Mouse (Mus musculus): ENCODE results near the gene Chrm3. TPM values are rescaled to one million over a fixed set of nuclear protein-coding genes. Genes with fewer than 3 reads are reported as not detected.

The Chrm3 gene
- polyA plus RNA-seq, 1 experiment from 2014 or later, result 1.2 TPM

- Histone ChIP-seq H3K4me3 (ENCODE audit: control insufficient read depth in 1 of 2, insufficient read depth in 1 of 2, low read depth in 1 of 2, low read length in 2 of 2) (no peak overlapping the region), H3K4me2 (ENCODE audit: low read length) (peak overlapping the region; percentile 23), H3K27ac (replicated peaks in 1 of 2; ENCODE audit: control insufficient read depth in 1 of 2, insufficient read depth in 1 of 2, low read depth in 2 of 2, low read length in 2 of 2) (peak overlapping the region; percentile 33 to 39; a peak in 3 of 4 replicates), H3K36me3 (ENCODE audit: control insufficient read depth, insufficient read depth, low read length) (no peaks in the 10 kb centered on the region), H3K27me3 (ENCODE audit: control insufficient read depth, insufficient read depth, low read length) (no peaks in the 10 kb centered on the region), H3K4me1 (ENCODE audit: control insufficient read depth in 2 of 2, insufficient read depth in 2 of 2, low read length in 2 of 2) (peaks cover 10% of the 10 kb centered on the region in 2 experiments; a peak in 3 of 4 replicates), H3K9ac (ENCODE audit: low read length) (no peak overlapping the region), H3K9me3 (ENCODE audit: control insufficient read depth, low read length) (no peaks in the 10 kb centered on the region)
- 32% methylated on average over 7 of the region's 7 CpGs for WGBS
- no peak for ATAC-seq (ENCODE audit: insufficient number of reproducible peaks, insufficient read depth, low FRiP score, low read depth)
Observed at GRCm38 (mm10) chr13:10045651-10046350, 314.8 kb downstream of the Chrm3 start.

DNA sequence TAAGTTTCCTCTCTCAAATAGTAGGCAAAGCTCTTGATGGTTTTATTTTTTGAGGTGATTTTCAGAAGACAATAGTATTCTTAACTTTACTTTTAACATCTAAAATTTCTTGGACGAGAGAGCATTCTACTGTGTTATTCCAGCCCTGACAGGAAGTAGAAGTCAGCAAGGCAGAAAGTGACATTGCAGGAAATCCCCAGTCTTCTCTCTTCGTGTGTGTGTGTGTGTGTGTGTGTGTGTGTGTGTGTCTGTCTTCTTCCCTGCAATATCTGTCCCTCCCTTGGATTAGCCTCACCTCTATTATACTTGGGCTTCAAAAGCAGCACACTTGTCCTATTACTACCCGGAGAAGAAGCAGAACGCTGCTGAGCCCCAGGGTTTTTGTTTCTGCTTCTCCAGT is 316.6 kb downstream of the Chrm3 start:
- Histone ChIP-seq H3K9ac (ENCODE audit: low read length) (no peak overlapping the region), H3K4me3 (ENCODE audit: control insufficient read depth in 1 of 2, insufficient read depth in 1 of 2, low read depth in 1 of 2, low read length in 2 of 2) (no peak overlapping the region), H3K36me3 (ENCODE audit: control insufficient read depth, insufficient read depth, low read length) (no peaks in the 10 kb centered on the region), H3K4me2 (ENCODE audit: low read length) (no peak overlapping the region), H3K4me1 (ENCODE audit: control insufficient read depth in 2 of 2, insufficient read depth in 2 of 2, low read length in 2 of 2) (peaks cover 10% of the 10 kb centered on the region in 2 experiments; a peak in 3 of 4 replicates), H3K27ac (replicated peaks in 1 of 2; ENCODE audit: control insufficient read depth in 1 of 2, insufficient read depth in 1 of 2, low read depth in 2 of 2, low read length in 2 of 2) (peak overlapping the region in 1 of 2 experiments; percentile 25; a peak in 1 of 4 replicates), H3K9me3 (ENCODE audit: control insufficient read depth, low read length) (no peaks in the 10 kb centered on the region), H3K27me3 (ENCODE audit: control insufficient read depth, insufficient read depth, low read length) (no peaks in the 10 kb centered on the region)
- WGBS, result 52% methylated on average over 4 of the region's 4 CpGs
- no peak for ATAC-seq (ENCODE audit: insufficient number of reproducible peaks, insufficient read depth, low FRiP score, low read depth)

DNA sequence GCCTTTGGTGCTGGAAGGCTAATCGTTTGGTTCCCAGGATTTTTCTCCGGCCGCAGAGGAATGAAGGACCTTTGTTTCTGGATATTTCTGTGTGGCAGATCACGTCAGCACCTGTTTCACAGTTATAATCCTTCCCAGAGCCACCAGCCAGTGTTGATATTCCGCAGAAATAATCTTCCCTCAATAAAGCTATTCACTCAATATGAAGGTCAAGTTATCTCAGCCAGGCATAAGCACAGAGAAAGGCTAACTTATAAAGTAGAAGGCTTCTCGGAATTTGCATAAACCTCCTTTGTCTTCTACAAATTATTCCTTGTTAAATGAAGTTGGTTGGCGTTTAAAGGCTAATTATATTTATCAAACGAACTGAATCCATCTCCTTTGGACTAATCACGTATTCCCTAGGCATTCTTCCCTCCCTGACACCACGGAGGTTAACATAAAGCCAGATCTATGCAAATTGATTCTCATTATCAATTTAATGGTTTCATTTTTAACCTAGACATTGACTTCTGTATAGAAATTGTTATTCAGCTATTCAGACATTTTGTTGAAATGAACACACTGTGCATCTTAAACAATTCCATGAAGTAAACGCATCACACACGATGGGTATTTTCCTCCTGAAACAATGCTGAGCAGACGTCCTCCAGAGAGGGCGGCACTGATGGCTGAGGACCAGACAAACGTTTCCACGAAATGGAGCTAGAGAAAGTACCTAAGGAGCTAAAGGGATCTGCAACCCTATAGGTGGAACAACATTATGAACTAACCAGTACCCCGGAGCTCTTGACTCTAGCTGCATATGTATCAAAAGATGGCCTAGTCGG is 326.9 kb downstream of the Chrm3 start:
- no peak overlapping the region for H3K4me2 ChIP-seq (ENCODE audit: low read length)
- peaks cover 0 to 3% of the 10 kb centered on the region in 2 experiments; a peak in 1 of 4 replicates for H3K4me1 ChIP-seq (ENCODE audit: control insufficient read depth in 2 of 2, insufficient read depth in 2 of 2, low read length in 2 of 2)
- H3K27me3 ChIP-seq (ENCODE audit: control insufficient read depth, insufficient read depth, low read length), result no peaks in the 10 kb centered on the region
- ATAC-seq (ENCODE audit: insufficient number of reproducible peaks, insufficient read depth, low FRiP score, low read depth), result no peak
- H3K36me3 ChIP-seq (ENCODE audit: control insufficient read depth, insufficient read depth, low read length), result no peaks in the 10 kb centered on the region
- H3K9me3 ChIP-seq (ENCODE audit: control insufficient read depth, low read length), result no peaks in the 10 kb centered on the region
- WGBS, result 67% methylated on average over 18 of the region's 18 CpGs
- H3K9ac ChIP-seq (ENCODE audit: low read length), result no peak overlapping the region
- 0 out of 4 replicates have a peak overlapping the region, but pooled peaks of 1 of the 2 experiments have one; percentile 5 for H3K27ac ChIP-seq (replicated peaks in 1 of 2; ENCODE audit: control insufficient read depth in 1 of 2, insufficient read depth in 1 of 2, low read depth in 2 of 2, low read length in 2 of 2)
- H3K4me3 ChIP-seq (ENCODE audit: control insufficient read depth in 1 of 2, insufficient read depth in 1 of 2, low read depth in 1 of 2, low read length in 2 of 2), result no peak overlapping the region

DNA sequence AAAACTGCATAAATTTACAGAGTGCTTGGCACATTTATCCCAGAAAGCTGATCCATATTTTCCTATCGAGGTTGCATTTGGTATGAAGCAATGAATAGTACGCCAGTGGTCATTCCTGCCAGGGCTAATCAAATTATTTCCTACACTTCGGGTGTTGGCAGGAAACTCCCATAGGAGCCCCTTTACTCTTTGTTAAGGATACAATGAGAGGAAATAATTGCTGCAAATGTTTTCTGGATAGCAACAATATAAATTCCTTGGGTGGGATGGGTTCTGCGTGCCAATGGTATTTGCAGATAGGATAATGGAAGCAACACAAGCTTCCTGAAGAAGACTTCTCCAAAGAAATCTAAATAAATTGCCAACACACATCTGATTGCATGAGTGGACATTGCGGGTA is 329.1 kb downstream of the Chrm3 start:
- WGBS, result 66% methylated on average over 5 of the region's 5 CpGs
- Histone ChIP-seq H3K27me3 (ENCODE audit: control insufficient read depth, insufficient read depth, low read length) (no peaks in the 10 kb centered on the region), H3K9ac (ENCODE audit: low read length) (no peak overlapping the region), H3K4me1 (ENCODE audit: control insufficient read depth in 2 of 2, insufficient read depth in 2 of 2, low read length in 2 of 2) (peaks cover 0 to 3% of the 10 kb centered on the region in 2 experiments; a peak in 1 of 4 replicates), H3K36me3 (ENCODE audit: control insufficient read depth, insufficient read depth, low read length) (no peaks in the 10 kb centered on the region), H3K4me2 (ENCODE audit: low read length) (no peak overlapping the region), H3K27ac (replicated peaks in 1 of 2; ENCODE audit: control insufficient read depth in 1 of 2, insufficient read depth in 1 of 2, low read depth in 2 of 2, low read length in 2 of 2) (no peak overlapping the region), H3K4me3 (ENCODE audit: control insufficient read depth in 1 of 2, insufficient read depth in 1 of 2, low read depth in 1 of 2, low read length in 2 of 2) (no peak overlapping the region), H3K9me3 (ENCODE audit: control insufficient read depth, low read length) (no peaks in the 10 kb centered on the region)
- ATAC-seq (ENCODE audit: insufficient number of reproducible peaks, insufficient read depth, low FRiP score, low read depth), result no peak

DNA sequence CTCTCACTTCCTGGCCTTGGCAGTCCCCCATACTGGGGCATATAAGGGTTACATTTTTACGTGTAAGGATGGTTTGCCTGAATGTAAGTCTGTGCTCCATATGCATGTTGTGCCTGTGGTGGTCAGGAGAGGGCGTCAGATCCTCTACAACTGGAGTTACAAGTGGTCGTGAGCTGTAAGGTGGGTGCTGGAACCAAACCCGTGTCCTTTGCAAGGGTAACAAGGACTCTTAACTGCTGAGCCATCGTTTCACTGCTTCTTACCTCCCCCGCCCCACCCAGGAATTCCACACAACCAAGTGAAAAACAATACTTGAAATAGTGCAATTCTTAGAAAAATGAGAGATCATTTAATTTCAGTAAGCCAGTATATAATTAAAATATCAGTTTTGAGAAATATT is 330.7 kb downstream of the Chrm3 start:
- no peak overlapping the region for H3K9ac ChIP-seq (ENCODE audit: low read length)
- WGBS, result 79% methylated on average over 6 of the region's 6 CpGs
- no peaks in the 10 kb centered on the region for H3K27me3 ChIP-seq (ENCODE audit: control insufficient read depth, insufficient read depth, low read length)
- ATAC-seq (ENCODE audit: insufficient number of reproducible peaks, insufficient read depth, low FRiP score, low read depth), result no peak
- no peak overlapping the region for H3K27ac ChIP-seq (replicated peaks in 1 of 2; ENCODE audit: control insufficient read depth in 1 of 2, insufficient read depth in 1 of 2, low read depth in 2 of 2, low read length in 2 of 2)
- peaks cover 0 to 3% of the 10 kb centered on the region in 2 experiments; a peak in 1 of 4 replicates for H3K4me1 ChIP-seq (ENCODE audit: control insufficient read depth in 2 of 2, insufficient read depth in 2 of 2, low read length in 2 of 2)
- no peak overlapping the region for H3K4me2 ChIP-seq (ENCODE audit: low read length)
- no peak overlapping the region for H3K4me3 ChIP-seq (ENCODE audit: control insufficient read depth in 1 of 2, insufficient read depth in 1 of 2, low read depth in 1 of 2, low read length in 2 of 2)
- no peaks in the 10 kb centered on the region for H3K9me3 ChIP-seq (ENCODE audit: control insufficient read depth, low read length)
- H3K36me3 ChIP-seq (ENCODE audit: control insufficient read depth, insufficient read depth, low read length), result no peaks in the 10 kb centered on the region

GRCm38 (mm10) chr13:10025134-10025533 is 335.5 kb downstream of the Chrm3 start:
- Histone ChIP-seq H3K4me2 (ENCODE audit: low read length) (no peak overlapping the region), H3K9ac (ENCODE audit: low read length) (no peak overlapping the region), H3K27ac (replicated peaks in 1 of 2; ENCODE audit: control insufficient read depth in 1 of 2, insufficient read depth in 1 of 2, low read depth in 2 of 2, low read length in 2 of 2) (no peak overlapping the region), H3K4me1 (ENCODE audit: control insufficient read depth in 2 of 2, insufficient read depth in 2 of 2, low read length in 2 of 2) (no peaks in the 10 kb centered on the region), H3K4me3 (ENCODE audit: control insufficient read depth in 1 of 2, insufficient read depth in 1 of 2, low read depth in 1 of 2, low read length in 2 of 2) (no peak overlapping the region), H3K9me3 (ENCODE audit: control insufficient read depth, low read length) (no peaks in the 10 kb centered on the region), H3K27me3 (ENCODE audit: control insufficient read depth, insufficient read depth, low read length) (no peaks in the 10 kb centered on the region), H3K36me3 (ENCODE audit: control insufficient read depth, insufficient read depth, low read length) (no peaks in the 10 kb centered on the region)
- WGBS, result 81% methylated on average over 3 of the region's 3 CpGs
- ATAC-seq (ENCODE audit: insufficient number of reproducible peaks, insufficient read depth, low FRiP score, low read depth), result no peak

GRCm38 (mm10) chr13:10023112-10023511 is 337.5 kb downstream of the Chrm3 start:
- Histone ChIP-seq H3K9ac (ENCODE audit: low read length) (no peak overlapping the region), H3K9me3 (ENCODE audit: control insufficient read depth, low read length) (no peaks in the 10 kb centered on the region), H3K27ac (replicated peaks in 1 of 2; ENCODE audit: control insufficient read depth in 1 of 2, insufficient read depth in 1 of 2, low read depth in 2 of 2, low read length in 2 of 2) (no peak overlapping the region), H3K4me3 (ENCODE audit: control insufficient read depth in 1 of 2, insufficient read depth in 1 of 2, low read depth in 1 of 2, low read length in 2 of 2) (no peak overlapping the region), H3K36me3 (ENCODE audit: control insufficient read depth, insufficient read depth, low read length) (no peaks in the 10 kb centered on the region), H3K27me3 (ENCODE audit: control insufficient read depth, insufficient read depth, low read length) (no peaks in the 10 kb centered on the region), H3K4me1 (ENCODE audit: control insufficient read depth in 2 of 2, insufficient read depth in 2 of 2, low read length in 2 of 2) (no peaks in the 10 kb centered on the region), H3K4me2 (ENCODE audit: low read length) (no peak overlapping the region)
- no peak for ATAC-seq (ENCODE audit: insufficient number of reproducible peaks, insufficient read depth, low FRiP score, low read depth)
- WGBS, result 73% methylated on average over 2 of the region's 2 CpGs
